Mouse (Mus musculus): Measurements from ENCODE around the gene Fkbp4. TPM values are rescaled to one million over a fixed set of nuclear protein-coding genes. Genes with fewer than 3 reads are reported as not detected.
"Not testable (repeated sequence)": the region's sequence is repeated elsewhere in the genome, so short reads cannot be mapped to it uniquely, and the experiment has no call there.

Fkbp4 gene
- polyA plus RNA-seq, 1 experiment from 2014 or later: 556 TPM

DNA sequence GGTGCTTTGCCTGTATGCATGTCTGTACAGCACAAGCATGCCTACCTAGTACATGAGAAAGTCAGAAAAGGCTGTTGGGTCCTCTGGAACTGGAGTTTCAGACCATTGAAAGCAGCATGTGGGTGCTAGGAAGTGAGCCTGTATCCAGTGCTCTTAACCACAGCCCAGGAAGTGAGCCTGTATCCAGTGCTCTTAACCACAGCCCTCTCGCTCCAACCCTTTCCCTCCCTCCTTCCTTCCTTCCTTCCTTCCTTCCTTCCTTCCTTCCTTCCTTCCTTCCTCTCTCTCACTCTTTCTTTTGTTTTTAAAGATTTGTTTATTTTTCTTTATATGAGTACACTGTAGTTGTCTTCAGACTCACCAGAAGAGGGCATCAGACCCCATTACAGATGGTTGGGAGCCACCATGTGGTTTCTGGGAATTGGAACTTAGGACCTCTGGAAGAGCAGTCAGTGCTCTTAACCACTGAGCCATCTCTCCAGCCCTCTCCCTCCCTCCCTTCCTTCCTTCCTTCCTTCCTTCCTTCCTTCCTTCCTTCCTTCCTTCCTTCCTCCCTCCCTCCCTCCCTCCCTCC, 57.8 kb downstream of the Fkbp4 start:
- not testable (repeated sequence) for H3K4me3 ChIP-seq (ENCODE audit: low read length); ATAC-seq (ENCODE audit: low FRiP score, low TSS enrichment)
- 40% methylated on average over 1 of the region's 1 CpGs for WGBS

More for the DNA sequence above, 57.8 kb downstream of the Fkbp4 start:
- H3K9me3 ChIP-seq (ENCODE audit: low read length); H3K4me1 ChIP-seq (ENCODE audit: insufficient read depth, low read length); H3K27ac ChIP-seq (ENCODE audit: low read length); H3K27me3 ChIP-seq (ENCODE audit: insufficient read depth, low read length); H3K4me2 ChIP-seq (replicated peaks; ENCODE audit: low read depth, low read length); H3K36me3 ChIP-seq (ENCODE audit: insufficient read depth, low read length); H3K9ac ChIP-seq (replicated peaks; ENCODE audit: low read length): not testable (repeated sequence)

Other genes starting within 250 kb of the Fkbp4 start
- gene Tead4, start 137.9 kb downstream of the Fkbp4 start, polyA plus RNA-seq (2015; fragmentation: Nextera tagmentation; extraction: Ambion mirVana): 3.0 and 3.3 TPM in 2 replicates
- 24.1 and 28.4 TPM in 2 replicates for gene Tulp3, start 82.8 kb downstream of the Fkbp4 start, polyA plus RNA-seq (2015; fragmentation: Nextera tagmentation; extraction: Ambion mirVana)
- 121 and 131 TPM in 2 replicates for gene Rhno1, start 75.8 kb downstream of the Fkbp4 start, polyA plus RNA-seq (2015; fragmentation: Nextera tagmentation; extraction: Ambion mirVana)
- gene Foxm1, start 75.7 kb downstream of the Fkbp4 start, polyA plus RNA-seq (2015; fragmentation: Nextera tagmentation; extraction: Ambion mirVana): 31.3 and 38.3 TPM in 2 replicates
- 0.21 and 0.35 TPM in 2 replicates for gene Tex52, start 63.2 kb downstream of the Fkbp4 start, polyA plus RNA-seq (2015; fragmentation: Nextera tagmentation; extraction: Ambion mirVana)
- gene Gm44596, start 63.2 kb downstream of the Fkbp4 start, polyA plus RNA-seq (2015; fragmentation: Nextera tagmentation; extraction: Ambion mirVana): not detected in 2 replicates
- gene Nrip2, start 39.4 kb downstream of the Fkbp4 start, polyA plus RNA-seq (2015; fragmentation: Nextera tagmentation; extraction: Ambion mirVana): 24.7 and 26.3 TPM in 2 replicates
- 35.6 and 39.2 TPM in 2 replicates for gene Itfg2, start 13.7 kb downstream of the Fkbp4 start, polyA plus RNA-seq (2015; fragmentation: Nextera tagmentation; extraction: Ambion mirVana)
- 0.86 and 1.4 TPM in 2 replicates for gene Pzp, start 88.0 kb upstream of the Fkbp4 start, polyA plus RNA-seq (2015; fragmentation: Nextera tagmentation; extraction: Ambion mirVana)
- gene A2ml1, start 142.9 kb upstream of the Fkbp4 start, polyA plus RNA-seq (2015; fragmentation: Nextera tagmentation; extraction: Ambion mirVana): 0.26 and 0.32 TPM in 2 replicates
- not detected in 2 replicates for gene Klrb1a, start 184.9 kb upstream of the Fkbp4 start, polyA plus RNA-seq (2015; fragmentation: Nextera tagmentation; extraction: Ambion mirVana)
- gene Clec2h, start 223.7 kb upstream of the Fkbp4 start, polyA plus RNA-seq (2015; fragmentation: Nextera tagmentation; extraction: Ambion mirVana): 0.08 and 0.19 TPM in 2 replicates